Mouse (Mus musculus): Measurements from ENCODE around the gene Olfr12.

Olfr12 gene

DNA sequence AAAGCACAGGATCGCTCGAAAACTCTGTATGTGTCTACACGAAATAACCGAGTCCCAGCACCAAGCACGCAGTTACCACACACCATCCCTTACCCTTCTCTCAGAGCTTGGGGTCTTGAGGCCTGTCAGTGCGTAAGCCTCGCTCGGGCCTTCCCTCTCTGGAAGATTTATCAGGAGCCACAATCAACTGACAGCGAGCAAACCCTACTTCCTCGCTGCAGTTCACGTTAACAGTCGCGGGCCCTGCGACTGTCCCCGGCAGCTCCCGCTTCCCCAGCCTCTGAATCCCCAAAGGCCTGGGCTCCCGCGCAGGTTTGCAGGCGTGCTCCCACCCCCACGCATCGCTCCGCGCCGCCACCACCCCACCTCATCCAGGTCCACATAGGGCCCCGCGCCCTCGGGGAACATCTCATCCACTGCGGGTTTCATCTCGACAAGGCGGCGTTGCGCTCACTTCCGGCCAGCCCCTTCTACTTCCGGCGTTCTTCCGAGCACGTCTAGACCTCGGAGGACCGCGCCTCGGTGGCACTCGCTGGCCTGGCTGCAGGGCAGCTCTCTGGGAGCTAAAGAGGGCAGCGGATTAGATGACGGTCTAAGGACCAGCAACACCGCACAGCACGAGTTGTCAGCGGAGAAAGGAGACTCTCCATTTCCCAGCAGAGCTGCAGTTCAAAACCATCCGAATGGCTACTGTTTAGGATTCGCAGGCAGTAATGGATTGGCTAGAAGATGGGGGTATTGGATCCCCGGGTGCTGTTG is 24.1 kb downstream of the Olfr12 start, which contains the start of gene Cops9:
Cops9 (minus strand) TSS at position 472 of the 759 bp plus-strand sequence.
- peak; percentile 93 to 95 for DNase-seq

DNA sequence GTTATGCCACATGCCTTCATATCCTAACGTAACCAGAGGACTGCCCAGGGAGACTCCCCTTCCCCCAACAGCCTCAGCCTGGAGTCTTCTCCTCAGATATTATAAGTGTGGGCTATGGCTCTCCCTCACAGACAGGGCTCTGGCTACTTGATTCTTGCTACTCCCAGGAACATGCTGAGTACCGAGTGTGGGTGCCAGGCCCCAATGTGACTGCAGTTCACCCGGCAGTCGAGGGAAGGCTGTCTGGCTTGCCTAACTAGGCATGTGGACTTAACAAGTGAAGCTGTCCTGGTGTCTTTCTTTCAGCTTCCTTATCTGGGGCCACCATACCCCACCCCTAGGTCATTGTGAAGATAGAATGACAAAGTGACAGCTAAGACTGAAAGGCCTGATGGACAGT is 26.1 kb downstream of the Olfr12 start:
- DNase-seq, result no peak

DNA sequence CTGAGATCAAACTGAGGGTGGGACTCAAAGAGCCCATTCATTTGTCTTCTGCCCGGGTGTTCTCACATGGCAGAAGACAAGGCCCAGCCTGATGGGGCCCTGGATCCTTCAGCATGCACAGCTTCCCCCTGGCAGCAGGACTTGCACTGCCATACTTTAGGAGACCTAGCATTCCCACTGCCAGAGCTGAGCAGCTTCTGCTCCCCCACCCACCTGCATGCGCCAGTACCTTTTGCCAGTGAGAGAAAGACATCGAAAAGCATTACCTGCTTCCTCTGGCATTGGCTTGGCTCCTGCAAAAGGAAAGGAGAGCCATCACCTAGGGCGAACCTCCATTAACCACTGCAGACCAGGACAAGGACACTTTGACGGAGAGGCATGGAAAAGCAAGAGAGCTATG is 27.3 kb downstream of the Olfr12 start:
- no peak for DNase-seq

DNA sequence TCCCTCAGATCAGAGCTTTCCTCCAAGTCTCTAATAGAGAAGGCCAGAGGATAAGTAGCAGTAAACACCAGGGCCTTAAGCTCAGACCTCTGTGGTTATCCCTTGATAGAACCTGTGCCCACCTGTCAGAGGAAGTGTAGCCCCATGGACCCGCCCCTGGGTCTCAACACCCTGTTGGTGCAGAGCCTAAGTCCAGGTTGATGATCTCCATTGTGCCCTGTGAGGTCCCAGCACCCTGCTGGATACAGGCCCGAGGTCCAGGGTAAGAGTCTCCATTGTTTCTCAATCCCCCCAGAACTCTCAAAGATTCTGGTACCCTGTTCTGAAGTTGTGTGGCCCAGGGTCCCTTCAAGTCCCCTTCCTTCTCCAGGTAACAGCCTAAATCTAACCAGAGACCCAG is 28.5 kb downstream of the Olfr12 start:
- DNase-seq, result no peak

DNA sequence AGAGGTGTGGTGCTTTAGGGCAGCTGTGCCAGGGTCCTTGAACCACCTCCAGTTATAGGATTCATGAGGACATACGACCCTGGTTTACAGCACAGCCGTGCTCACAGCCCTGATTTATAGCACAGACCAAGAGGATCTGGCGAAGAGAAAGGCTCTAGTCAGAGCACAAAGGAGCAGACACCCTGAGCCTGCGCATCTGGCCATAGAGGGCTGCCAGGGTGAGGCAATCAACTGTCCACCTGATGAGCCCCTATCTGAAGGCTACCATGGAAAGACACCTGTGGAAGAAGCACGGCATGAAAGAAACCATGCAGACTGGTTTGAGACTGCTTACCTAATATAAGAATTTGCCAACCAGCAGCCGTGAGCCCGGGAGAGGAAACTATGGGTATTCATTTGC is 29.0 kb downstream of the Olfr12 start:
- no peak for DNase-seq

DNA sequence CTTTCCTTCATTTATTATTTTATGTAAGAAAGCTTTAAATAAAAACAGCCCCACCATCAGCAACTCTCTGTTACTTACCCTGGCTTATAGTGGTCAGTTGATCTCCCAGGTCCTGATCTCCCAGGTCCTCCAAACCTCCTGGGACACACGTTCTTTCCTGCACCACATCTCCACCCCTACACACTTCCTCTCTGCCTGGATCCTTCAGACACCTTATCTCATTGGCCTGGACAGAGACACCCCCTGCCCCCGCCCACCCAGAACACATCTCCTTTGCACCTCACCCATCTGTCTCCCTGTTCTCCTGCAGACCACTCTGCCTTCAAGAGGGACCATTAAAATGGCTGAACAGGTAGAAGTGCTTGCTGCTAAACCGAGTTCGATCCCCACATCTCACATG is 29.4 kb downstream of the Olfr12 start:
- DNase-seq, result no peak

DNA sequence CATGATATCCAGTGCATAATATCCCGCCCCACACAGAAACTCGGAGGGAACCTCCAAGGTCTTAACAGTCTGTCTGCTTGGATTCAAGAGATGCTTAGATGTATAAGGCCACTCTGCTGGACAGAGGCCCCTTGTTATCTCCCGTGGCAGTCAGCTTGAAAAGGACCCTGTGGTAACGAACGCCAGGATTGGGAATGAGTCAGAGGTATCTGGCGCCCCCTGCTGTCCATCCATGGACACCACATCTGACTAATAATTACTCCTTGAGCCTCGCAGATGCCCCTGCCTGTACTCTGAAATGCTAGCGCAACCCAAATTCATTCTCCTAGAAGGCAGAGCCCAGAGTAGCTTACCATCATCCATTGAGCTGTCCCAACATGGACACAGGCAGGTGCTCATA is 30.2 kb downstream of the Olfr12 start:
- peak; percentile 89 to 91 for DNase-seq

DNA sequence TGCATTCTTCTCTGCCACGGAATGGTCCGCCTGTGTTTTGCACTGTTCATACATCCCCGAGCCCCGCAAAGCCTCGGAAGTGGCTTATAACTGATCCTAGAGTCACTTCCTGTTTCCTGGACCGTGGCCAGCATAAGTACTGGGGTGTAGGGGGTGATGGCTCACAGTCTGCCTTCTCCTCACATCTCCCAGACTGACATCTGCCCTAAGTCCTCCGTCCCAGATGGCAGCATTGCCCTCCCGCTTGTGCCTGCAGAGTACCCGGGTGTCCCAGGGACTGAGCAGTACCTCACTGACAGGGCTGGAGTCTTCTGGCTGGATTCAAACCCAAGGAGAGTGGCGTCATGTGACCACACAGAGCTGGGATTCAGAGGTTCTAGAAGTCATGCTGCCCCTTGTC is 30.6 kb downstream of the Olfr12 start:
- DNase-seq, result peak in 1 of 2 experiments; percentile 24

DNA sequence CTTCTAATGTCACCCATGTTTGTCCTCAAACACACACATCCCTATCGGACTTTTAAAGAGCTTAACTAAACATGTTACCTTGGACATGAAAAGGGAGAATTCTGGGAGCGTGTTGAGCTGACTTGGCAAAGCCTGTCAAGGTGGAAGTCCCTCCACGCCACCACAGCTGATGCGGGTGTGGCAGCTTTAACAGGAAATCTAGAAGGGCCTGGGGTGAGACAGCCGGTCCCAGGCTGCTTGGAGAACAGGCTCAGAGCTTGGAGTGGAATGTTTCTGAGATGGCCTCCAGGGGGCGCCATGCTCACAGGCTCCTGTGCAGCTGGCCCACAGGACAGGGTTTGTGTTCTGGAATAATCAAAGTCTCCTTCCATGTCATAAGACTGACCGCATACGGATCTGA is 31.1 kb downstream of the Olfr12 start, which contains the start of gene Otos:
Otos (minus strand) TSS at position 169 of the 400 bp plus-strand sequence.
- peak; percentile 86 to 89 for DNase-seq

DNA sequence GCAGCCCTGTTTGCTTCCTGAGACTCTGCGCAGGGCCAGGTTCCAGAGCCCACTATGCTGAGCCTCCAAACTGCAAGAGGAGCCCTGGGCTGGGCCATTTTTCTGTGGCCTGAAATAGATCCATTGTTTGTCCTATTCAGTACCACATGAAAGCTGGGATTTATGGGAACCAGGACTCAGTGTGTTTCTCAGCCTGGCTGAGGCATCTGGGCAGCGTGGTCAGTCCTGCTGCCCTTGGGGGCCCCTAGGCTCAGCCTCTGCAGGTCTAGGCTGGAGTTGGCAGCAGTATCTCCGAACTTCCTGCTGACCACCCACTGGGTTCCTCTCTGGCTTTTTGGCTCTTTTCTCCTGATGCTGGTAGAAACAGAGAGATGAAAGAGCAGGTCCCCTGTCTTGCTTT is 33.9 kb downstream of the Olfr12 start:
- DNase-seq, result no peak

DNA sequence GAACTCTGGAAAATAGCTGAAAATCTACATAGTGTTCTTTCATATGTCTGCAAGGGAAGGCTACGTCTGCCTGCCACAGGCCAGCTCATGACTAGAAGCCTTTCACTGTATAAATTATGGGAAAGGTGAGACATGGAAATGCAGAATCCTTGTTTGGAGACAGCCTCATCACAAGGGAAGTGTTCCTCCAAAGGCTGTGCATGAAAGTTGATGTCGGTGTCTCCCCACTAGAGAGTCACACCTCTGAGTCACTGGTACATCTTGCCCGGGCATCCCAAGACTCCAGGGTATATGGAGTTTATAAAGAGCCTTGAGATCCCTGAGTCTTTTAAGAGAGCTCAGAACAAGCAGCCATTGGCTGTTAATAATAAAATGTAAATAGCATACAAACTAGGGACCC is 35.6 kb downstream of the Olfr12 start:
- no peak for DNase-seq

DNA sequence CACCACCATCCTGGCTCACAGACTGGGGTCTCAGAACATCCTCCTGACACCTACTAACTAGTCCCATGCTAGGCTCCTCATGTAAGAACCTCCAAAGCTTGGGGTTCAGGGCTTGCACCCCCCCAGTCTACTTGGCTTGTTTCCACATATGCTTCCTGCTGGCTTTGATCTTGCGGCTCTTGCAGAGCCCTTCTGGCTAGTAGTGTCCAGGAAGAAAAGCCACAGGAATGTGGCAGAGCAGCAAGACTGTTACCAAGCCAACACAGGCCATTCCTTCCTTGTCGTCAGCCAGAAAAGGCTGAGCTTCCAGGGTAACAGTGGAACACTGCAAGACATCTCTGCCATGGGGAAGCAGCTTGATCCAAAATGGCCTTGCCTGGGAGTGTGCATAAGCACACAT is 37.1 kb downstream of the Olfr12 start:
- DNase-seq, result no peak

DNA sequence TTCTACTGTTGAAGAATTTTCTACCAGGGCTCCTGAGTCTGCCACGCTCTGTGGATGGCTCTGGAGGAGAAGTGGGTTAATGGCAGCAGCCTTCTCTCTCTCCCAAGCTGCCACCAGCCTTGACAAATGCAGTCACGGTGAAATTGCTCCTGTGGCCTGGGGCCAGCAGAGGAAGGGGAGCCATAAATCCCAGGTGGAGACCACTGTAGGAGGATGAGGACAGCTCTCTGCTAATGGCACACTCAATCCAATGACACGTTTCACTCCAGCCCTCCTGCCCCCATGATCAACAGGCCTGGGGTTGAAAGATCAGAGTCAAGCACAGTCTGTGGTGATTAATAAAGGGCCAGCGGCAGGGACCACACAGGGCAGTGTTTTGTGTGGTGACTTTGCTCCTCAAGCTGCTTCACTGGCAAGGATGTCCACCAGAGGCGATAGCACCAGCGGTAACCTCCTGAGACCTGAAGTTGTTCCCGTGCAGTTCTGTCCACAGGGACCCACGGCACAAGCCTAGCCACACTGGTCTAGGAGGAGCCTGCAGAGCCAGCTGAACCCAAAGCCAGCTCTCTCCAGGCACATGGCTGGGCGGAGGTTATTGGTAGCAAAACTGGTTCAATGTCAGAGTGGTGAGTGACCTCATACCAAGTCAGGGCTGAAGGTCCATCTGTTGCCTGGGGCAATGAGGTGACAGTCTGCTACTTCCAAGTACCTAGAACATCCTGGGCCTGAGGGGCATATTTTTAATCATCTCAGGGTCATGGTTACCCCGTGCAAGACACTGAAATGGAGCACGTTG is 39.6 kb downstream of the Olfr12 start:
- no peak for DNase-seq

DNA sequence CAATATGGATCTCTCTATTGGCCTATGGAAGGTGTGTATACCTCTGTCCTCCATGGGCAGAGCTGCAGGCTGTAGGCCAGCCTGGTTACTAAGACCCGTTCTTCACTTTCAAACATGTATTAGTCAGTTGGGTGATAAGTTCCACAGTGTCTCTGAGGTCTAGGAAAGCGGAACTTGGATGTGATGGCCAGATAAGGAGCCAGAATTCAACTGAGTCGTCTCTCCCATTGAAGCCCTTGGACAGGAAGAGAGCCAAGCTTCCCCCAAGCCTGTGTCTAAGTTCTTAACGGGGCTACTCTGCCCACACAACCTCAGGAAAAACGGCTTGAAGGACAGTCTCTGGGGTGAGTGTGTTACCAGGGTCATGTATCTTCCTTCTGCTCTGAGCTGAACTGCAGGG is 41.8 kb downstream of the Olfr12 start:
- no peak for DNase-seq

DNA sequence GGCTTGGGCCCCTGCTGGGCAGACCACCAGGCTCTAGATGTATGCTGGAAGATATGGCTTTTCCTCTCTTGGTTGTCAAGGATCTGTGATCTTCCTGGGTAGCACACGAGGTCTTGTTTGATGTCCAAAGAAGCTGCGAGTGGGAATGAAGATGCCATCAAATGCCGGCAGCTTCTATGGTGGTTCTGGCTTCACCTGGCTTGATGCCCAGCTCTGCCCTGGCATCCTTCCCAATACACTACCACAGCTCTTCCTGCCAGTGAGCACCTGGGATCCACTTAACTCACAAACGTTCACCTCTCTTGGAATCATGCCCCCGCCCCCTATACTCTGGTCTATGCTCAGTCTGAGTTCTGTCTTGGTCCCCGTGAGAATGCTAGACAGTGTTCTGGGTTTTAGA is 49.5 kb downstream of the Olfr12 start:
- peak; percentile 81 to 82 for DNase-seq

DNA sequence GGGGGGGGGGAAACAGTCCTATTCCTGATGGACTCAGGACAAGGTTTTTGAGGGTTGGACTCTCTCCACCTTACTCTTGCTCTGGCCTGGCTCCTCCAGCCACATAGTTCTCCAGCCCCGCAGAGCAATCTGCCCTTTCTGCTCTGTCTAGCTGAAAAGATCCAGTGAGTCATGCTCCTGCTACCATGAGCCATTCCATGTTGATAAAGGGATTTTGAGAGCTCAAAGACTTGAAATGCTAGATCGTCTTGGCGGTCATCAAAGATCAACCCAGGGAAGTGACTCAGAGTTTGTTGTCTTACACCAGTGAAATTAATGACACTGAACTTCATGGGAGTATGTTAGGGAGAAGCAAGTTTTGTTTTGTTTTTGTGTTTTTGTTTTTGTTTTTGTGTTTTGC is 51.8 kb downstream of the Olfr12 start:
- DNase-seq, result no peak

DNA sequence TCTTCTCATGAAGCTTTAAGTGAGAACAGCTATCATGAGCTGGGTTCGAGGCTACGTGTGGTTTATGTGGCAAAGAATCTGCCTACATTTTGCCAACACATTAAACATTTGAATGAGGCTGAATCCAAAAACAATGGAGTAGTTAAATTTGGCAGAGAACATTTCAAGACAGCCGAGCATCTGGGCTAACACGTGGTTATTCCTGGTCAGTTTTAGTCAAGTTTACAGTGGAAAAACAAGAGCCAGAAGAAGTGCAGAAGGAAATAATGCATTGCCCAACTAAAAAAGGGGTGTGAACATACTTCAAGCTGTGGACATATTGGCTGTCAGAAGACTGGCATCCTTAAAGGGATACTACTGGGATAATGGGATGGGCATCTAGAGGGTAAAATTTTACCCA is 53.7 kb downstream of the Olfr12 start:
- DNase-seq, result no peak
